Mouse (Mus musculus) left cerebral cortex, postnatal 36 days (tissue): ENCODE data around the gene Lef1. TPM values are rescaled to one million over a fixed set of nuclear protein-coding genes. Genes with fewer than 3 reads are reported as not detected.

Source experiments
- DNase-seq, 2 experiments: peaks; one replicate each; pipeline ENCODE4 v3.0.0; 2021 to 2022; ENCODE audit warnings: low spot score in 2 of 2, mixed read lengths in 1 of 2
- intact Hi-C: fragments of 180-260 bp; cut with DNase I; formaldehyde crosslinking; loops from one replicate; pipeline ENCODE4 v1.15.1; 2025
- total RNA-seq, 2 experiments: library from RNA; stranded (reverse); gene quantifications; 2 replicates each; pipeline ENCODE4 v1.2.3; 2021

The Lef1 gene
- total RNA-seq, 2 experiments from 2014 or later, result 5.6 to 8.1 TPM

- no peak for DNase-seq
- intact Hi-C loops, result no loop called here
These were observed 26.2 kb downstream of the Lef1 start for GRCm38 (mm10) chr3:131136455-131136854.

- intact Hi-C loops, result no loop called here
- DNase-seq, result no peak
These were observed 27.0 kb downstream of the Lef1 start for GRCm38 (mm10) chr3:131137119-131137781.

GRCm38 (mm10) chr3:131138224-131138623 lies 28.0 kb downstream of the Lef1 start:
- intact Hi-C loops, result no loop called here
- DNase-seq, result no peak

GRCm38 (mm10) chr3:131138797-131139196 lies 28.5 kb downstream of the Lef1 start:
- intact Hi-C loops, result no loop called here
- no peak for DNase-seq

GRCm38 (mm10) chr3:131139345-131140090 lies 29.2 kb downstream of the Lef1 start:
- DNase-seq, result peak in 1 of 2 experiments; percentile 8
- intact Hi-C loops, result no loop called here

GRCm38 (mm10) chr3:131140091-131140462 lies 29.8 kb downstream of the Lef1 start:
- intact Hi-C loops, result no loop called here
- DNase-seq, result no peak

- DNase-seq, result no peak
- intact Hi-C loops, result no loop called here
These were observed 31.3 kb downstream of the Lef1 start for GRCm38 (mm10) chr3:131141546-131141945.

- no peak for DNase-seq
- intact Hi-C loops, result no loop called here
These were observed 34.0 kb downstream of the Lef1 start for GRCm38 (mm10) chr3:131144250-131144649.

GRCm38 (mm10) chr3:131152921-131153320 lies 42.6 kb downstream of the Lef1 start:
- intact Hi-C loops, result no loop called here
- DNase-seq, result no peak

GRCm38 (mm10) chr3:131153896-131154295 lies 43.6 kb downstream of the Lef1 start:
- intact Hi-C loops, result no loop called here

GRCm38 (mm10) chr3:131154576-131154975 lies 44.3 kb downstream of the Lef1 start:
- intact Hi-C loops, result no loop called here
- no peak for DNase-seq

More at GRCm38 (mm10) chr3:131153896-131154295, 43.6 kb downstream of the Lef1 start:
- DNase-seq, result no peak

GRCm38 (mm10) chr3:131155066-131155465 lies 44.8 kb downstream of the Lef1 start:
- intact Hi-C loops, result no loop called here
- DNase-seq, result no peak

- intact Hi-C loops, result no loop called here
- no peak for DNase-seq
These were observed 45.4 kb downstream of the Lef1 start for GRCm38 (mm10) chr3:131155657-131156056.

GRCm38 (mm10) chr3:131156377-131156776 lies 46.1 kb downstream of the Lef1 start:
- intact Hi-C loops, result no loop called here
- no peak for DNase-seq

GRCm38 (mm10) chr3:131157471-131157870 lies 47.2 kb downstream of the Lef1 start:
- intact Hi-C loops, result no loop called here

GRCm38 (mm10) chr3:131159204-131159760 lies 49.0 kb downstream of the Lef1 start:
- DNase-seq, result no peak
- intact Hi-C loops, result no loop called here

More at GRCm38 (mm10) chr3:131157471-131157870, 47.2 kb downstream of the Lef1 start:
- no peak for DNase-seq

GRCm38 (mm10) chr3:131159881-131160615 lies 49.8 kb downstream of the Lef1 start:
- intact Hi-C loops, result no loop called here
- no peak for DNase-seq

- no peak for DNase-seq
- intact Hi-C loops, result no loop called here
These were observed 50.6 kb downstream of the Lef1 start for GRCm38 (mm10) chr3:131160921-131161320.

- DNase-seq, result no peak
- intact Hi-C loops, result no loop called here
These were observed 57.5 kb downstream of the Lef1 start for GRCm38 (mm10) chr3:131167731-131168130.

GRCm38 (mm10) chr3:131169161-131169560 lies 58.9 kb downstream of the Lef1 start:
- intact Hi-C loops, result no loop called here
- DNase-seq, result no peak
